Mouse (Mus musculus) liver, adult 2 months (tissue): ENCODE measurements around the gene Olfr992.

ENCODE experiments used
- CTCF ChIP-seq: fragments of 200-500 bp; IDR thresholded peaks from 2 replicates; pipeline ENCODE4 v1.5.1; 2011; ENCODE audit warnings: low read depth, low read length, control low read depth
- POLR2A ChIP-seq: fragments of 200-500 bp; IDR thresholded peaks from 2 replicates; pipeline ENCODE4 v1.6.1; 2011; ENCODE audit warnings: low read length, control low read depth; ENCODE audit not compliant: insufficient read depth; ENCODE audit errors: extremely low read depth

GRCm38 (mm10) chr2:85443539-85443938 is 34.3 kb upstream of the Olfr992 start, which contains the start of gene Olfr995:
- no peak for TF ChIP-seq CTCF
- TF ChIP-seq POLR2A: no peak
